ENCODE assay signal across 22 mouse cellular contexts in genomic region chr6:113018139-113018538, GRCm38 (mm10). TPM values are rescaled to one million over a fixed set of nuclear protein-coding genes. Genes with fewer than 3 reads are reported as not detected.
A peak's percentile ranks its signal among the peaks of the same experiment; 100 is the strongest.
DNase-seq lines count a peak whose midpoint lies in the region; ATAC-seq lines count a peak whose summit lies in the region.
"Had no signal": no experiment of that assay in that cellular context is flagged by ENCODE, and none has a peak within 500 bp of the region (broad histone marks: within the 10 kb centered on the region; RNA-seq: fewer than 3 reads in every experiment).

No protein-coding gene starts in this region.

- no peaks in the 10 kb centered on the region for H3K36me3 ChIP-seq in hindbrain, embryonic 13.5 days
- no peaks in the 10 kb centered on the region for H3K36me3 ChIP-seq in hindbrain, embryonic 16.5 days (ENCODE audit: control insufficient read depth, insufficient read depth, low read length)
- H3K36me3 ChIP-seq in midbrain, embryonic 10.5 days, result no peaks in the 10 kb centered on the region
- H3K36me3 ChIP-seq in midbrain, embryonic 13.5 days, result no peaks in the 10 kb centered on the region
- no peaks in the 10 kb centered on the region for H3K36me3 ChIP-seq in limb, embryonic 13.5 days
- H3K36me3 ChIP-seq: embryonic facial prominence, embryonic 13.5 days; limb, embryonic 15.5 days; neural tube, embryonic 12.5 days; stomach, embryonic 15.5 days had no signal

- H3K9ac ChIP-seq in hindbrain, embryonic 13.5 days, result no peak overlapping the region
- H3K9ac ChIP-seq in hindbrain, embryonic 16.5 days (ENCODE audit: low read depth, low read length), result no peak overlapping the region
- no peak overlapping the region for H3K9ac ChIP-seq in midbrain, embryonic 13.5 days (replicated peaks)
- no peak overlapping the region for H3K9ac ChIP-seq in limb, embryonic 13.5 days
- H3K9ac ChIP-seq: embryonic facial prominence, embryonic 13.5 days; forebrain, postnatal 0 days; limb, embryonic 15.5 days; liver, embryonic 14.5 days; lung, embryonic 14.5 days; neural tube, embryonic 12.5 days; stomach, embryonic 15.5 days had no signal

- H3K4me2 ChIP-seq in hindbrain, embryonic 13.5 days, result no peak overlapping the region
- H3K4me2 ChIP-seq in hindbrain, embryonic 16.5 days (ENCODE audit: low read length), result no peak overlapping the region
- no peak overlapping the region for H3K4me2 ChIP-seq in midbrain, embryonic 13.5 days (replicated peaks)
- 0 out of 2 replicates have a peak overlapping the region, but pooled peaks have one; percentile 34 for H3K4me2 ChIP-seq in limb, embryonic 13.5 days (replicated peaks)
- H3K4me2 ChIP-seq: embryonic facial prominence, embryonic 13.5 days; lung, embryonic 14.5 days; neural tube, embryonic 12.5 days; stomach, embryonic 15.5 days had no signal

- 24% methylated on average over 6 of the region's 6 CpGs for WGBS in hindbrain, embryonic 13.5 days
- WGBS in hindbrain, embryonic 16.5 days, result 30% methylated on average over 6 of the region's 6 CpGs
- WGBS in midbrain, embryonic 10.5 days, result 29% methylated on average over 6 of the region's 6 CpGs
- 32% methylated on average over 4 of the region's 6 CpGs for WGBS in midbrain, embryonic 13.5 days
- WGBS in limb, embryonic 13.5 days, result 42% methylated on average over 6 of the region's 6 CpGs

- H3K27ac ChIP-seq in hindbrain, embryonic 13.5 days, result peak overlapping the region; percentile 44
- H3K27ac ChIP-seq in hindbrain, embryonic 16.5 days (ENCODE audit: low read depth, low read length), result no peak overlapping the region
- peak overlapping the region; percentile 65 for H3K27ac ChIP-seq in midbrain, embryonic 10.5 days (replicated peaks)
- H3K27ac ChIP-seq in midbrain, embryonic 13.5 days, result no peak overlapping the region
- H3K27ac ChIP-seq in limb, embryonic 13.5 days, result peak overlapping the region; percentile 44; the same call in 1 of the 2 replicates
- H3K27ac ChIP-seq: embryonic facial prominence, embryonic 13.5 days; limb, embryonic 15.5 days; liver, embryonic 14.5 days; neural tube, embryonic 12.5 days; stomach, embryonic 15.5 days had no signal

- no peak overlapping the region for H3K4me3 ChIP-seq in hindbrain, embryonic 13.5 days
- no peak overlapping the region for H3K4me3 ChIP-seq in hindbrain, embryonic 16.5 days (ENCODE audit: low read length)
- H3K4me3 ChIP-seq in midbrain, embryonic 10.5 days, result no peak overlapping the region
- H3K4me3 ChIP-seq in midbrain, embryonic 13.5 days (replicated peaks), result no peak overlapping the region
- no peak overlapping the region for H3K4me3 ChIP-seq in limb, embryonic 13.5 days
- H3K4me3 ChIP-seq: embryonic facial prominence, embryonic 13.5 days; limb, embryonic 15.5 days; neural tube, embryonic 12.5 days; stomach, embryonic 15.5 days had no signal

- no peaks in the 10 kb centered on the region for H3K27me3 ChIP-seq in hindbrain, embryonic 13.5 days
- no peaks in the 10 kb centered on the region for H3K27me3 ChIP-seq in hindbrain, embryonic 16.5 days (replicated peaks; ENCODE audit: control insufficient read depth, insufficient read depth, low read length)
- no peaks in the 10 kb centered on the region for H3K27me3 ChIP-seq in midbrain, embryonic 10.5 days (ENCODE audit: low read depth, poor library complexity, severe bottlenecking)
- H3K27me3 ChIP-seq in midbrain, embryonic 13.5 days, result no peaks in the 10 kb centered on the region
- H3K27me3 ChIP-seq in limb, embryonic 13.5 days, result no peaks in the 10 kb centered on the region
- H3K27me3 ChIP-seq: embryonic facial prominence, embryonic 13.5 days; limb, embryonic 15.5 days; neural tube, embryonic 12.5 days; stomach, embryonic 15.5 days had no signal

- no peak for ATAC-seq in hindbrain, embryonic 13.5 days (ENCODE audit: low FRiP score)
- ATAC-seq in hindbrain, embryonic 16.5 days, result no peak
- ATAC-seq in midbrain, embryonic 13.5 days, result no peak
- ATAC-seq in limb, embryonic 13.5 days (ENCODE audit: low FRiP score, low read depth), result peak; percentile 57; the same call in 1 of the 2 replicates
- ATAC-seq: forebrain, postnatal 0 days; midbrain, embryonic 16.5 days had no signal

- no peak for DNase-seq in midbrain, embryonic 10.5 days (ENCODE audit: low spot score)
- DNase-seq in embryo, embryonic 10 days (ENCODE audit: low spot score), result no peak
- DNase-seq: adrenal gland, postnatal 25 days; B cell, adult 2 months; cerebellum, adult 11-12 months; cerebellum, adult 9-11 months; gastrocnemius, postnatal 10 days; lung, postnatal 14 days; retina, postnatal 1 day; right cerebral cortex, postnatal 14 days had no signal

- no peaks in the 10 kb centered on the region for H3K9me3 ChIP-seq in hindbrain, embryonic 13.5 days
- H3K9me3 ChIP-seq in hindbrain, embryonic 16.5 days (ENCODE audit: control insufficient read depth, low read length), result no peaks in the 10 kb centered on the region
- H3K9me3 ChIP-seq in midbrain, embryonic 10.5 days (replicated peaks), result no peaks in the 10 kb centered on the region
- no peaks in the 10 kb centered on the region for H3K9me3 ChIP-seq in midbrain, embryonic 13.5 days
- no peaks in the 10 kb centered on the region for H3K9me3 ChIP-seq in limb, embryonic 13.5 days
- H3K9me3 ChIP-seq: embryonic facial prominence, embryonic 13.5 days; limb, embryonic 15.5 days; neural tube, embryonic 12.5 days; stomach, embryonic 15.5 days had no signal

- peaks cover 24% of the 10 kb centered on the region for H3K4me1 ChIP-seq in hindbrain, embryonic 13.5 days (replicated peaks)
- no peaks in the 10 kb centered on the region for H3K4me1 ChIP-seq in hindbrain, embryonic 16.5 days (ENCODE audit: control insufficient read depth, insufficient read depth, low read depth, low read length)
- peaks cover 40% of the 10 kb centered on the region for H3K4me1 ChIP-seq in midbrain, embryonic 10.5 days
- H3K4me1 ChIP-seq in midbrain, embryonic 13.5 days (replicated peaks), result peaks cover 24% of the 10 kb centered on the region
- H3K4me1 ChIP-seq in limb, embryonic 13.5 days, result peaks cover 27% of the 10 kb centered on the region
- H3K4me1 ChIP-seq: stomach, embryonic 15.5 days had no signal

RNA-seq across cellular contexts. Expression of gene Thumpd3, which starts 27.9 kb away (rescaled TPM):
- polyA plus RNA-seq in hindbrain, embryonic 13.5 days (2015; fragmentation: Nextera tagmentation; extraction: Ambion mirVana), result 56.4 and 58.8 TPM in 2 replicates
- 48.7 and 52.0 TPM in 2 replicates for polyA plus RNA-seq in hindbrain, embryonic 16.5 days (2015; fragmentation: Nextera tagmentation; extraction: Ambion mirVana)
- 73.2 and 74.9 TPM in 2 replicates for polyA plus RNA-seq in midbrain, embryonic 10.5 days (2016; fragmentation: Nextera tagmentation; extraction: Ambion mirVana)
- polyA plus RNA-seq in midbrain, embryonic 13.5 days (2015; fragmentation: Nextera tagmentation; extraction: Ambion mirVana), result 57.0 and 59.0 TPM in 2 replicates
- 42.3 and 44.1 TPM in 2 replicates for polyA plus RNA-seq in limb, embryonic 13.5 days (2015; fragmentation: Nextera tagmentation; extraction: Ambion mirVana)

RNA-seq across cellular contexts. Expression of gene Setd5, which starts 59.0 kb away (rescaled TPM):
- polyA plus RNA-seq in hindbrain, embryonic 13.5 days (2015; fragmentation: Nextera tagmentation; extraction: Ambion mirVana), result 51.2 and 54.7 TPM in 2 replicates
- polyA plus RNA-seq in hindbrain, embryonic 16.5 days (2015; fragmentation: Nextera tagmentation; extraction: Ambion mirVana), result 45.4 and 48.3 TPM in 2 replicates
- 74.3 and 79.0 TPM in 2 replicates for polyA plus RNA-seq in midbrain, embryonic 10.5 days (2016; fragmentation: Nextera tagmentation; extraction: Ambion mirVana)
- polyA plus RNA-seq in midbrain, embryonic 13.5 days (2015; fragmentation: Nextera tagmentation; extraction: Ambion mirVana), result 56.6 and 58.5 TPM in 2 replicates
- 96.5 and 99.4 TPM in 2 replicates for polyA plus RNA-seq in limb, embryonic 13.5 days (2015; fragmentation: Nextera tagmentation; extraction: Ambion mirVana)

Comparison
In these comparisons a context has a peak if more than half of its experiments do, and no peak if none do; other contexts are left out.
1. H3K27ac ChIP-seq: peak in hindbrain, embryonic 13.5 days (single experiment), midbrain, embryonic 10.5 days (single experiment) and limb, embryonic 13.5 days (single experiment); none in hindbrain, embryonic 16.5 days (single experiment) and midbrain, embryonic 13.5 days (single experiment).